Mouse (Mus musculus) cerebellum, adult 11-12 months (tissue): ENCODE measurements at regions not wholly inside any gene's neighbourhood (a gene's known extent, or its start where the extent isn't known, plus 50 kb on each side); places are given as distances from the start of the nearest gene placed in this dataset.

Experiments
- DNase-seq: peaks from one replicate; pipeline ENCODE4 v3.0.0; 2022

- DNase-seq: no peak
These were observed 54.2 kb downstream of the Gjd2 start for GRCm38 (mm10) chr2:113959025-113959767.

- DNase-seq: no peak
These were observed 60.9 kb downstream of the Gjd2 start for GRCm38 (mm10) chr2:113952480-113952879.

DNA sequence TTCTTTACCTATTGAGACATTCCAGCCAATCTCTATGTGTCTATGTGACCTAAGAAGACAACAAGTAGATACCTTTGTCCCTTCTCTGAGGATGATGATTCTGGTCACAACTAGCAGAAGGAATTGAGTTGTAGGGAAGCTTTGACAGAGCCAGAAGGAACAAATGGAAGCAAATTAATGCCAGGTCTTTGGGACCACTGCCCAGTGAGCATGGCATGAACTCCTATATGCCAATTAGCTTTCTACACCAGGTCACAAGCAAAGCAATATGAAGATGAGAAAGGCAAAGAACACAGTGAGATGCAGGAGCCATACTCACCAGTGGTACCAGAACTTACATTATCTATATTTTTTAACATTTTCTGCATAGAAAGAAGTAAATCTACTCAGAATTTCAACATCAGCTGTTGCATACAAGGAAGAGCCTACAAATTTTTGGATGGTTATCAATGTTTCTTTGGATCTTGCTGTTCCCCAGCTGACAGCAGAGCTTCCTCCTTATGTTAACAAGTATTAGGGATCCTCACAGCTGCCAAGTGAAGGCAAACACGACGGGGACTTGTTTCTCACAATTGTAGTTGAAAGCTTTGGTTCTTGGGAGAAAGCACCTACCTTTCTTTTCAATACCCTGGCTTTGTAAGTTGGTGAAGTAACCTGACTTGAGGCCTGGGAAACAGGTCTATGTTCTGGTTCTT is 64.0 kb downstream of the Gjd2 start:
- DNase-seq: peak; percentile 14

DNA sequence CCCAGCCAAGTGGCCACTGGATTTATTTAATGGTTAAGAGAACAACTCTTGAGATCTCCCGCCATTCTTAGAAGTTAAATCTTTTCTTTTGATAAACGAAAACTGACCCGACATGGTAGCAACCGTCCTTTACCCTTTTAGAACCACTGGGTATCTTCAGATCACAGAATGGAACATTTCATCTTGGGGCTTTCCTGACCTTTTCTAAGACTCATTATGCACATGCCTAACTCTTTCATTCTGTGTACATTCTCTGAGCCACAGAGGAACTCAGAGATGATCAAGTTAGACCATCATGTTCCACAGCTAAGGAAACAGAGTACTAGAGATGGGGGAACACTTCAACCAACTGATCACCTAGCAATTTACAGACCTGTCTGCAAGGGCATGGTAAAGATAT is 81.7 kb downstream of the Gjd2 start:
- no peak for DNase-seq

GRCm38 (mm10) chr2:113930948-113931347 is 82.5 kb downstream of the Gjd2 start:
- DNase-seq: no peak

DNA sequence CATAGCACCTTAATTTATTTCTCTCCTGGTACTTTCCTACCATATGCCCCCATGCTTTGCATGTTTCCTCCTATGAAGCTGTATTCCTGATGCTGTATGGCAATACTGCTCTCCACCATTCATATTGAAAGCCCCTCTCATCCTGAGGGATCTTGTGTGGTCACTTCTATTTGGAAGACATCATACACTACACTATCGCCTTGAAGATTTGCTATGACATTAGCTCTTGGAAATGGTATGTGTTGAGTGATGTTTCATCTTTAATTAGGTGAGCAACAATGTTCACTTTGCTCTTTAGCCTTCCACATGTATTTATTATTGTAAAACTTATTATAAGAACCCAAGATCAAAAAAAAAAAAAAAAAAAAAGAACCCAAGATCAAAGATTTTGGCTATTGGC is 81.2 kb upstream of the Arhgap11a start:
- DNase-seq: no peak

GRCm38 (mm10) chr2:113924138-113924537 is 75.7 kb upstream of the Arhgap11a start:
- no peak for DNase-seq

DNA sequence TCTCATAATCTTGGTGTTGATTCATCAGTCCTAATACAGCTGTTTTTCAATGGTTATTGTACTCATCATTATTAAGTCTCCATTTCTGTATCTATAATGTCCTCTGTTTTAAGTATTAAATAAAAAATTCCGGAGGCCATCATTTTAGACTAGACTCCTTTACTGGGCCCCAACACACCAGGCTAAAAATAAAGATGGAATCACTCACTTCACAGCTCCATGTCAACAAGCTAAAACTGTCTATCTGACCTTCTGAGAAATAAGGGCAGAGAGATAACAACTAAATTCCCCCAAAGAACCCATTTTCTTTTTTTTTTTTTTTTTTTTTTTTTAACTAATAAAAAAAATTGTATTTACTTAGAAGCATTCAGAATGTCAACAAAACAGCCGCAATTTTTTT is 70.5 kb upstream of the Arhgap11a start:
- no peak for DNase-seq

DNA sequence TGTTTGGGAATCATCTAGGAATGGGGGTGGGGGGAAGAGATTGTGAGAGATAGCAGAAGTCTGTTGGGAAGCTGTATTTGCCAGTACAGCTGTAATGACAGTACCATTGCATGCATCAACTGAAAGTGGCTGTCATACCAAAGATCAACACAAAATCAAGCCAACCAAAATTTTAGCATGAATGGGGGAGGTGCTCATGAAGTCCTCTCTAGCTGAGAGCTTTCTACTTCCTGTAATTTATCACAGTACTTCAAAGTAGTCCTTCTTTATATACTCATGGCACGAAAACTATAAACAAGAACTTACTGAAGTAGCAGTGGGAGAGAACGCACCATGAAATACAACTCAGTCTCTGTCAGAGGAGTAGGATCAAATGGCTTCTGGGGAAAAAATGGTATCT is 65.8 kb upstream of the Arhgap11a start:
- DNase-seq: no peak

GRCm38 (mm10) chr2:113911188-113911587 is 62.7 kb upstream of the Arhgap11a start:
- DNase-seq: no peak

DNA sequence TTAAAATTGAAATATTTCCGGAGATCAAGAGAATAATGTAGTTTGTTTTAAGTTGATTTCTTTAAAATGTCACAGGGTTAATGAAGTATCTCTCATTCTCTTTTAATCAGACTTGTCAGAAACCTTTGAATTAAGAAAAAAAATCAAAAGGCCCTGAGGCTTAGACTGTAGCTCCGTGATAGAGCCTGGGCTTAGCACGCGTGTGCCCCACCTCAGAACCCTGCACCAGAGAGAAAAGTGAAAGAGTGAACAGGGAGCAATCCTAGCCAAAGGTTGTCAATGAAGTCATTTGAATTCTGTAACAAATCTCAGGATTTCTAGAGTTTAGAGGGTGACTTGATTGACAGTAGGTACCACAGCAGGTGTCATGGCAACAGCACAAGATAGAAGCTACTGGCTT is 61.0 kb upstream of the Arhgap11a start:
- DNase-seq: no peak

DNA sequence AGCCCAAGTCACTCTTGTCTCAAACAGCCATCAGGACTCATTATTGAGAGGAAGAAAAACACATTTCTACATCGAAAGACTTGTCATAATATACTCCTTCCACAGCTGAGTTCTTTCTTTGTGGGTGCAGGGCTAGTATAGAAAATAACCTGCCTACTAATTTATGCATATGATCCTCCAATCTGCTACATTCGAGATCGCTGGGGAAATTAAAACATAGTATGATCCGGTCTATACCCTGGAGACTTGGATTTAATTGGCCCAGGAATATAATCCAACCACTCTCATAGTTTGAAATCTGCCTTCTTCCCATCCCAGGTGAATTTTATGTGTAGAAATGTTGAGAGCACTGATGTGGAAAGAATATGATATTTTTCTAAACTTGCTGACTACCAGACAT is 60.2 kb upstream of the Arhgap11a start:
- DNase-seq: no peak

DNA sequence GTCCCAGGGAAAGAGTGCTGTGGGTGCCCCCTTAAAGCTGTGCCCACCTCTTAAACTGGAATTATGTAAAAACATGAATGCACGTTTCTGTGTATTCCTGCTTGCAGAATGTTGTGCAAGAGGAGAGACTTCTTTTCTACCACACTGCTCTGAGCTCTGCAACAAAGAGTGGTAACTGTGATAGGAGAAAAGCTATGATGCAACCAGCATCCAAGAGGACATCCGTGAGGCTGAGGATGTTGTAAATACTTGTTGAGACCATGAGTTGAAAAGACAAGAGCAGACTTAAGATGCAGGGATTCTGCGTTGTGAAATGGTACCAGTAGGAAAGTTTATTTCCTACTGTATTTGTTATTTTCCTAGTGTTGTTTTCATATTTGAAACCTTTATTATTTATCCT is 56.0 kb upstream of the Arhgap11a start:
- DNase-seq: no peak

DNA sequence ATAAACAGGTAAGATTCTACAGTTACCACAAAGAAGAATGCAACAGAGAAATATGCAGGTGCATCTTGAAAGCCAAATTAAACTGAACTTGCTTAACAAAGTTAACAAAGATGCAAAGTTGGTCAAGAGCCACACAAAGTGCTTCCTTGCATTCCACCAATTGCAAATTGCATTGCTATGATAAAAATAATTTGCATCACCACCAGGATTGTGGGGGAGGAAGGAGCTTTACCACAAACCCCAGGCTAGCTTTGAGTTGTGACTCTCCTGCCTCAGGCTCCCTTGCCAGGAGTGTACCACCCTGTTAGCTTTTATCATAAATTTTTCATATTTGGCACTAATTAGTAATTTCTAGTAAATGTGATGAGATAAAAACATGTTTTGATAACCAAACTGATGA is 55.4 kb upstream of the Arhgap11a start:
- DNase-seq: no peak

DNA sequence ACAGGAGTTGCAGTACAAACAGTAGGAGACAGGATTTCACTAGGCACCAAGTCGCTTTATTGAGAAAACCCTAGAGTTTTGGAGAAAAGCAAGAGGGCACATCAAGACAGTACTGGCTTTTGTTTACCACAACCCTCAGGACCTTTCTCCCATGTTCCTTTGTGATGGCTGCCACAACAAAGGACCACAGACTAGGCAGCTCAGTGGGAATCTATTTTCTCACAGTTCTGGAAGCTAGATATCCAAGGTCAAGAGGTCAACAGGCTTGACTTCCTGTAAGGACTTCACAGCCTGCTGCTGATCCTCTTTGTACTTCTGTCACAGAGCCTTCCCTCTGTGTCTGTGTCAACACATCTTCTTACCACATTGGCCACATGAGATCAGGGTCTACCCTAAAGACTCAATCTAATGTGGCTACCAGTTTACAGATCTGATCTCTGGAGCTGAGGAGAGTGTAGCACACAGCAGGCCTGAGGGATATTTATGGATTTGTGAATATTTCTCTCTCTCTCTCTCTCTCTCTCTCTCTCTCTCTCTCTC is 54.6 kb upstream of the Arhgap11a start:
- no peak for DNase-seq

GRCm38 (mm10) chr2:113902406-113902805 is 53.9 kb upstream of the Arhgap11a start:
- no peak for DNase-seq

- DNase-seq: no peak
These were observed 52.0 kb upstream of the Arhgap11a start for GRCm38 (mm10) chr2:113900496-113900895.

GRCm38 (mm10) chr2:113898747-113899146 is 50.3 kb upstream of the Arhgap11a start:
- no peak for DNase-seq
